Mouse (Mus musculus) hindbrain, embryonic 13.5 days (tissue): ENCODE measurements around the gene Mrpl21. TPM values are rescaled to one million over a fixed set of nuclear protein-coding genes. Genes with fewer than 3 reads are reported as not detected.
A peak's percentile ranks its signal among the peaks of the same experiment; 100 is the strongest.

ENCODE experiments used
- ATAC-seq: fragments of 200-750 bp; cut with Nextera tagmentation; 2 replicates; pipeline ENCODE4 v1.8.0; 2017; ENCODE audit warnings: moderate TSS enrichment; ENCODE audit not compliant: low FRiP score
- H3K27ac ChIP-seq: fragments of 300-500 bp; sonication (generic); 2 replicates; pipeline ENCODE4 v1.5.1; 2015; ENCODE audit warnings: inconsistent platforms, mild to moderate bottlenecking, moderate library complexity
- H3K27me3 ChIP-seq: fragments of 300-500 bp; sonication (generic); 2 replicates; pipeline ENCODE4 v1.6.1; 2015; ENCODE audit warnings: mild to moderate bottlenecking, inconsistent platforms
- H3K36me3 ChIP-seq: fragments of 300-500 bp; sonication (generic); 2 replicates; pipeline ENCODE4 v1.6.1; 2015; ENCODE audit warnings: mild to moderate bottlenecking, inconsistent platforms
- H3K4me1 ChIP-seq: fragments of 300-500 bp; sonication (generic); replicated peaks from 2 replicates; pipeline ENCODE4 v1.6.1; 2015; ENCODE audit warnings: inconsistent platforms
- H3K4me2 ChIP-seq: fragments of 300-500 bp; sonication (generic); 2 replicates; pipeline ENCODE4 v1.6.1; 2015; ENCODE audit warnings: inconsistent platforms, mild to moderate bottlenecking, moderate library complexity
- H3K4me3 ChIP-seq: fragments of 300-500 bp; sonication (generic); 2 replicates; pipeline ENCODE4 v1.5.1; 2015; ENCODE audit warnings: mild to moderate bottlenecking, inconsistent platforms
- H3K9ac ChIP-seq: fragments of 300-500 bp; sonication (generic); 2 replicates; pipeline ENCODE4 v1.6.1; 2015; ENCODE audit warnings: mild to moderate bottlenecking, inconsistent platforms
- H3K9me3 ChIP-seq: fragments of 300-500 bp; sonication (generic); 2 replicates; pipeline ENCODE4 v1.6.1; 2016; ENCODE audit warnings: inconsistent platforms
- WGBS: fragments of 180-500 bp; shearing (Covaris S2); methylation state at CpG from one replicate; pipeline ENCODE4 v1.1.7; 2015; 5-methylcytosine and 5-hydroxymethylcytosine counted together
- polyA plus RNA-seq: library from polyadenylated mRNA; unstranded; fragments of >200 nt; fragmentation: Nextera tagmentation; extraction: Ambion mirVana; gene quantifications from 2 replicates; pipeline ENCODE4 v1.2.1, GENCODE M21; 2015

Gene Mrpl21
- polyA plus RNA-seq, 1 experiment from 2014 or later, result 104 TPM

GRCm38 (mm10) chr19:3269803-3270202 lies 12.9 kb upstream of the Mrpl21 start:
- ATAC-seq, result no peak
- H3K4me1 ChIP-seq, result no peaks in the 10 kb centered on the region
- H3K9ac ChIP-seq, result no peak overlapping the region
- H3K27ac ChIP-seq, result no peak overlapping the region
- peaks cover 99% of the 10 kb centered on the region for H3K36me3 ChIP-seq
- H3K4me3 ChIP-seq, result no peak overlapping the region
- no peaks in the 10 kb centered on the region for H3K9me3 ChIP-seq
- H3K4me2 ChIP-seq, result no peak overlapping the region
- no peaks in the 10 kb centered on the region for H3K27me3 ChIP-seq
- WGBS, result 92% methylated on average over 6 of the region's 6 CpGs

DNA sequence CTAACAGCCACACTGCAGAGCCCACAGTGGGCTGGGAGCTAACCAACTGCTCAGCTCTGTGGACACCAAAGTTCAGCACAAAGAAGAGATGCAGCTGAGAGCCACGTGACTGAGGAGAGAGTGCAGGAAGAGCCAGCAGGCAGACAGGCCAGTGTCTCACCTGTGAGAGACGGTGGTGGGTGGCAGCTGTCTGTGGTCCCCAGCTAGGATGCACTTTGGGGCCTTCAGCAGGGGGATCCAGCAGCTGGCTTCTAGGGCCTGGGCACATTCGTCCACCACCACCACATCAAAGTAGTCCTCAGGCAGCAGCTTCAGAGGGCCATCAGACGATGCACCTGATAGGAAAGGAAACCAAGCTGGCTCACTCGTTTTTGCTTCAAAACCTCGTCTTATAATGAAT lies 11.3 kb upstream of the Mrpl21 start:
- Histone ChIP-seq H3K9me3 (no peaks in the 10 kb centered on the region), H3K4me2 (no peak overlapping the region), H3K9ac (no peak overlapping the region), H3K36me3 (peaks cover 99% of the 10 kb centered on the region), H3K27me3 (no peaks in the 10 kb centered on the region), H3K4me3 (no peak overlapping the region), H3K4me1 (no peaks in the 10 kb centered on the region), H3K27ac (no peak overlapping the region)
- ATAC-seq, result no peak
- 92% methylated on average over 6 of the region's 6 CpGs for WGBS

GRCm38 (mm10) chr19:3273331-3273730 lies 9.4 kb upstream of the Mrpl21 start:
- H3K4me3 ChIP-seq, result no peak overlapping the region
- no peak overlapping the region for H3K4me2 ChIP-seq
- peaks cover 99% of the 10 kb centered on the region for H3K36me3 ChIP-seq
- H3K9me3 ChIP-seq, result no peaks in the 10 kb centered on the region
- WGBS, result 94% methylated on average over 9 of the region's 9 CpGs
- no peaks in the 10 kb centered on the region for H3K27me3 ChIP-seq
- H3K9ac ChIP-seq, result no peak overlapping the region
- ATAC-seq, result no peak
- H3K27ac ChIP-seq, result no peak overlapping the region
- no peaks in the 10 kb centered on the region for H3K4me1 ChIP-seq

DNA sequence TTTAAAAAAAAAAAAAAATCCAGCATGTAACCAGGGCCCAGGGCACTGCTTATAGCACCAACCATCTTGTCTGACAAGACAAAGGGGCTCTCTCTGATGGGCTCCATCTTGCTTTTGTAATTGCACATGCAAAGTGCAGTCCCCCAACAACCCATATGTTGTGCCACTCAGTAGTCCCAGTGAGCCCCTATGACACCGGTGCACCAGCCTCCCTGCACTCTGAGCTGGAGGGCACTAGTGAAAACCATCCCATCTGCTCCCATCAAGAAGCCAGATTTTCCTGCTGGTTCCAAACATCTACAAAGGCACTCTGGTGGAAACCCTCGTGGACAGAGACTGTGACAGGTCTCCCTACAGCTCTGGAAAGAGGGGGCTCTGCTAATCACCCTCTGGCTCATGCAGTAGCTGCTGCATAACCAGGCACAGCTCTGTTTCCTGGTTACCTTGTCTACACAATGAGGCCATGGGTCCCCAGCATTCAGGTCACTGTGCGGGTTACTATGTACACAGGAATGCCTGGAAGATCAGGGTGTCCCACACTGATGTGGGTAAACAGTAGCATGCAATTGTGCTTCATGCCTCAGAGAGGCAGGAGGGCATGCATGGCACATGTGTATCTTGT lies 6.8 kb upstream of the Mrpl21 start:
- Histone ChIP-seq H3K27ac (no peak overlapping the region), H3K4me3 (no peak overlapping the region), H3K27me3 (no peaks in the 10 kb centered on the region), H3K9ac (no peak overlapping the region), H3K9me3 (no peaks in the 10 kb centered on the region), H3K36me3 (peaks cover 93% of the 10 kb centered on the region), H3K4me2 (no peak overlapping the region), H3K4me1 (0 out of 2 replicates have a peak, but pooled peaks cover 4% of the 10 kb centered on the region)
- WGBS, result 88% methylated on average over 3 of the region's 3 CpGs
- 0 out of 2 replicates have a peak, but pooled peaks have one; percentile 28 for ATAC-seq

DNA sequence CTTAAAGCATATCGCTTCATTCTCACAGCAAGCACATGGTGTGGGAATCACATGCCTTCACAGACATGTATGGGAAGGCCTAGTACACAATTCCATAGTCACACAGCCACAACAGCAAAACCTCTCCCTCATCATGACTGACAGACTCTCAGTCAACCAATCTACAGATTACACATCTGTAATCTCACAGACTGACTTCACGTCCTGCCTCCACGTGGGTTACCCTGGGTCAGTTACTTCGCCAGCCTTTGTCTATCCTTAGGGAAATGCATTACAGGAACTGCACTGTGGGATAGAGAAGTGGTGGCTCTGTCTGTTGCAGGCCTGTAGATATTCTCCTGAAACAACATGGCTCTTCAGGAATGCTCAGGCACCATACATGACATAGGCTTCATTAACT lies 815 bp upstream of the Mrpl21 start:
- H3K4me1 ChIP-seq, result peaks cover 27% of the 10 kb centered on the region
- ATAC-seq, result no peak
- H3K9ac ChIP-seq, result peak overlapping the region; percentile 84

GRCm38 (mm10) chr19:3289006-3289405 lies 6.3 kb downstream of the Mrpl21 start:
- Histone ChIP-seq H3K36me3 (peaks cover 77% of the 10 kb centered on the region), H3K4me1 (no peaks in the 10 kb centered on the region; the same call in 1 of the 2 replicates), H3K9ac (no peak overlapping the region), H3K9me3 (no peaks in the 10 kb centered on the region), H3K4me2 (no peak overlapping the region), H3K4me3 (no peak overlapping the region), H3K27me3 (no peaks in the 10 kb centered on the region), H3K27ac (no peak overlapping the region)
- 86% methylated on average over 1 of the region's 1 CpGs for WGBS
- no peak for ATAC-seq

More for the DNA sequence above, 815 bp upstream of the Mrpl21 start:
- no peaks in the 10 kb centered on the region for H3K9me3 ChIP-seq
- H3K4me3 ChIP-seq, result peak overlapping the region; percentile 82
- WGBS, result 79% methylated on average over 4 of the region's 4 CpGs
- no peak overlapping the region for H3K27ac ChIP-seq
- peak overlapping the region; percentile 73 for H3K4me2 ChIP-seq
- no peaks in the 10 kb centered on the region for H3K27me3 ChIP-seq
- peaks cover 56% of the 10 kb centered on the region for H3K36me3 ChIP-seq

GRCm38 (mm10) chr19:3292028-3292427 lies 9.3 kb downstream of the Mrpl21 start:
- H3K4me2 ChIP-seq, result no peak overlapping the region
- no peaks in the 10 kb centered on the region for H3K9me3 ChIP-seq
- H3K36me3 ChIP-seq, result peaks cover 59% of the 10 kb centered on the region
- no peak overlapping the region for H3K4me3 ChIP-seq
- H3K27ac ChIP-seq, result no peak overlapping the region
- no peaks in the 10 kb centered on the region for H3K27me3 ChIP-seq
- H3K9ac ChIP-seq, result no peak overlapping the region
- ATAC-seq, result peak; percentile 39; the same call in 1 of the 2 replicates
- WGBS, result 76% methylated on average over 2 of the region's 2 CpGs
- H3K4me1 ChIP-seq, result no peaks in the 10 kb centered on the region

DNA sequence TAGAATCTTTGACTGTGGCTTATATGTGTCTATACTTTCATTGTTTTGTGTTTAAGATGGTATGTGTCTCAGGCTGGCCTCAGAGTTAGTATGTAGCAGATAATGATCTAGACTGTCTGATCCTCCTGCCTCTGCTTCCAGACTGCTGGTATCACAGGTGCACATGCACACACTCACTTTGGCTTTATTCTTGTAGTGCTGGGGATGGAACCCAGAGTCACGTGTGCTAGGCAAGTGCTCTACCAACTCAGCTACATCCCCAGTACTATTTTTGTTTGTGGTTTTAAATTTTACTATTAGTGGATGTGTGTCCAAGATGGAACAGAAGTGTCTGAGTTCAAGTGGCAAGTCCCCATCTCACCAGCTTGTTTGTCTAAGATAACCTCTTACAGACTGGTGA lies 10.3 kb downstream of the Mrpl21 start:
- ATAC-seq, result no peak
- 95% methylated on average over 1 of the region's 1 CpGs for WGBS
- no peak overlapping the region for H3K4me3 ChIP-seq

GRCm38 (mm10) chr19:3295245-3295644 lies 12.5 kb downstream of the Mrpl21 start:
- Histone ChIP-seq H3K4me2 (no peak overlapping the region), H3K4me3 (no peak overlapping the region), H3K9me3 (no peaks in the 10 kb centered on the region), H3K36me3 (peaks cover 29% of the 10 kb centered on the region), H3K4me1 (no peaks in the 10 kb centered on the region), H3K27me3 (no peaks in the 10 kb centered on the region), H3K27ac (no peak overlapping the region), H3K9ac (no peak overlapping the region)
- WGBS, result 88% methylated on average over 6 of the region's 6 CpGs
- no peak for ATAC-seq

More for the DNA sequence above, 10.3 kb downstream of the Mrpl21 start:
- no peak overlapping the region for H3K9ac ChIP-seq
- H3K27me3 ChIP-seq, result no peaks in the 10 kb centered on the region
- no peak overlapping the region for H3K27ac ChIP-seq
- no peak overlapping the region for H3K4me2 ChIP-seq
- no peaks in the 10 kb centered on the region for H3K9me3 ChIP-seq
- H3K4me1 ChIP-seq, result no peaks in the 10 kb centered on the region
- H3K36me3 ChIP-seq, result peaks cover 50% of the 10 kb centered on the region

DNA sequence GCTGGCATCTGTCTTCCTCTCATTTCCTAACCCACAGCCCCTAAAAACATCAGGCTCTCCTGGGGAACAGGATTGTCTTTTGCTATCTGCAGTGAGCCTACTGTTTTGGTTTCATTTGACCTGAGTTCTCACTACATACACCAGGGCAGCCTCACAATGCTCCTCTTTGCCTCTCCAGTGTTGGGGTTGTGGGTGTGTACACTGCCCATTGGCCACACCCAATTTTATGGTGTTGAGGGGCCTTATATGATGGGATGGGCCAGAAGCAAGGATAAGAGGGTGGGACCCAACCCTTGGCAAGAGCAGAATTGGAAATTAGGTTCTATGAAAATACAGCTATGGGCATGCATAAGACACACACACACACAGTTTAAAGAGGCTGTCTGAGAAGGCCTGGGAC lies 14.3 kb downstream of the Mrpl21 start:
- Histone ChIP-seq H3K4me1 (no peaks in the 10 kb centered on the region), H3K27me3 (no peaks in the 10 kb centered on the region), H3K36me3 (peaks cover 13% of the 10 kb centered on the region), H3K4me3 (no peak overlapping the region), H3K27ac (no peak overlapping the region), H3K9me3 (no peaks in the 10 kb centered on the region), H3K4me2 (no peak overlapping the region), H3K9ac (no peak overlapping the region)
- ATAC-seq, result no peak

DNA sequence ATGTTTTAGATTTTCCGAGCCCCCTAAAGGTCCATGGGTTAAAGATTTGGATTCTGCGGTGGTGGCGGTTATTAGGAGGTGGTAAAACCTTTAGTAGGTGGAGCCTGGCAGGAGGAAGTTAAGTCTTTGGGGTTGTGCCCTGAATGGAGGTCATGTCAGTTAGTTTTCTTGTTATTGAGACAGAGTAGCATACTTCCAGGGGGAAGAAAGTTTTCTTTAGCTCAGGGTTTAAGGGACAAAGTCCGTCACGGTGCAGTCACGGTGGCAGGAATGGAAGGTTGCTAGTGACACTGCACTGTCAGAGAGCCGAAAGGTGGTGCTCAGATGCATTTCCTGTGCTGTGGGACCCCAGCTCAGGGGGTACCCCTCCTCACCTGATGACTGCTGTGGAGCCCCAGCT lies 15.1 kb downstream of the Mrpl21 start:
- no peak overlapping the region for H3K4me2 ChIP-seq
- H3K27me3 ChIP-seq, result no peaks in the 10 kb centered on the region
- no peak for ATAC-seq
- H3K4me1 ChIP-seq, result no peaks in the 10 kb centered on the region
- H3K27ac ChIP-seq, result no peak overlapping the region
- H3K9ac ChIP-seq, result no peak overlapping the region
- WGBS, result 89% methylated on average over 7 of the region's 7 CpGs
- no peaks in the 10 kb centered on the region for H3K9me3 ChIP-seq
- peaks cover 9% of the 10 kb centered on the region for H3K36me3 ChIP-seq
- H3K4me3 ChIP-seq, result no peak overlapping the region

DNA sequence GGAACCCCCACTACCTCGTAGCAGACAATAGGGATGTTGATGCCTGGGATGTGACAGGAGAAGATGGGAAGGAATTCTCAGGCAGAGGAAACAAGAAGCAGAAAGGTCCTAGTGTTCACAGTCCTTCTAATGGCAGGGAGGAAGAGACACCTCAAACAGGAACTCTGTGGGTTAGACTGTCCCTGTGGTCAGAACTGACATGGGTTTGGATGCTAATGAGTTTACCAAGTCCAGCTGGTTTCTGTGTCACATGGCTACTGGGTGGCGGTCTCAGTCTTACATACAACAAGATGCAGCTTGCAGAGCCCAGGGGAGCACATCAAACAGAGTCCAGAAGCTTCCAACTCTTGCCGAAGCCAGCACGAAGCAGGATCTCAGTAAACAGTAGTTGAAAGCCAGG lies 21.3 kb downstream of the Mrpl21 start:
- H3K4me3 ChIP-seq, result no peak overlapping the region
- H3K36me3 ChIP-seq, result no peaks in the 10 kb centered on the region
- 72% methylated on average over 4 of the region's 4 CpGs for WGBS
- H3K4me1 ChIP-seq, result no peaks in the 10 kb centered on the region
- H3K27me3 ChIP-seq, result peaks cover 13% of the 10 kb centered on the region; the same call in 1 of the 2 replicates
- H3K9ac ChIP-seq, result no peak overlapping the region
- no peak for ATAC-seq
- H3K27ac ChIP-seq, result no peak overlapping the region
- no peaks in the 10 kb centered on the region for H3K9me3 ChIP-seq
- H3K4me2 ChIP-seq, result no peak overlapping the region
